Mouse (Mus musculus) lung, postnatal 0 days (tissue): Measurements from ENCODE around the gene Cd300lg. TPM values are rescaled to one million over a fixed set of nuclear protein-coding genes. Genes with fewer than 3 reads are reported as not detected.

ENCODE experiments used
- ATAC-seq: fragments of 200-750 bp; cut with Nextera tagmentation; 2 replicates; pipeline ENCODE4 v1.8.0; 2017; ENCODE audit warnings: moderate library complexity
- DNase-seq: peaks from one replicate; pipeline ENCODE4 v3.0.0-alpha.2; 2016; ENCODE audit warnings: low spot score
- H3K27ac ChIP-seq: fragments of 300-500 bp; sonication (generic); 2 replicates; pipeline ENCODE4 v1.5.1; 2014; ENCODE audit warnings: antibody characterized with exemption, mild to moderate bottlenecking, low read length, mixed read lengths
- H3K27me3 ChIP-seq: fragments of 300-500 bp; sonication (generic); replicated peaks from 2 replicates; pipeline ENCODE4 v1.6.1; 2014; ENCODE audit warnings: low read length, mixed read lengths; ENCODE audit not compliant: insufficient read depth
- H3K36me3 ChIP-seq: fragments of 300-500 bp; sonication (generic); 2 replicates; pipeline ENCODE4 v1.6.1; 2014; ENCODE audit warnings: low read length, mixed read lengths; ENCODE audit not compliant: insufficient read depth
- H3K4me1 ChIP-seq: fragments of 300-500 bp; sonication (generic); 2 replicates; pipeline ENCODE4 v1.6.1; 2014; ENCODE audit warnings: antibody characterized with exemption, low read depth, low read length, mixed read lengths; ENCODE audit not compliant: insufficient read depth
- H3K4me2 ChIP-seq: fragments of 300-500 bp; sonication (generic); replicated peaks from 2 replicates; pipeline ENCODE4 v1.6.1; 2014; ENCODE audit warnings: low read depth, mild to moderate bottlenecking, low read length, moderate library complexity, mixed read lengths
- H3K4me3 ChIP-seq: fragments of 300-500 bp; sonication (generic); 2 replicates; pipeline ENCODE4 v1.5.1; 2014; ENCODE audit warnings: low read depth, low read length
- H3K9ac ChIP-seq: fragments of 300-500 bp; sonication (generic); replicated peaks from 2 replicates; pipeline ENCODE4 v1.6.1; 2014; ENCODE audit warnings: low read depth, mild to moderate bottlenecking
- H3K9me3 ChIP-seq: fragments of 300-500 bp; sonication (generic); 2 replicates; pipeline ENCODE4 v1.6.1; 2016; ENCODE audit warnings: low read length, mixed read lengths
- CTCF ChIP-seq: IDR thresholded peaks from 2 replicates; pipeline ENCODE4 v1.5.1; 2016; ENCODE audit warnings: antibody characterized with exemption, mild to moderate bottlenecking
- EP300 ChIP-seq: IDR thresholded peaks from 2 replicates; pipeline ENCODE4 v1.6.1; 2016; ENCODE audit warnings: antibody characterized with exemption, mild to moderate bottlenecking, control low read depth
- WGBS: fragments of 180-500 bp; shearing (Covaris S2); extraction: QIAGEN DNeasy Blood & Tissue Kit; methylation state at CpG from one replicate; pipeline ENCODE4 v1.1.7; 2014; 5-methylcytosine and 5-hydroxymethylcytosine counted together
- polyA plus RNA-seq: library from polyadenylated mRNA; unstranded; fragments of >200 nt; fragmentation: Nextera tagmentation; extraction: Ambion mirVana; gene quantifications from 2 replicates; pipeline ENCODE4 v1.2.1, GENCODE M21; 2015

The Cd300lg gene
- polyA plus RNA-seq, 1 experiment from 2014 or later: 2.4 TPM

DNA sequence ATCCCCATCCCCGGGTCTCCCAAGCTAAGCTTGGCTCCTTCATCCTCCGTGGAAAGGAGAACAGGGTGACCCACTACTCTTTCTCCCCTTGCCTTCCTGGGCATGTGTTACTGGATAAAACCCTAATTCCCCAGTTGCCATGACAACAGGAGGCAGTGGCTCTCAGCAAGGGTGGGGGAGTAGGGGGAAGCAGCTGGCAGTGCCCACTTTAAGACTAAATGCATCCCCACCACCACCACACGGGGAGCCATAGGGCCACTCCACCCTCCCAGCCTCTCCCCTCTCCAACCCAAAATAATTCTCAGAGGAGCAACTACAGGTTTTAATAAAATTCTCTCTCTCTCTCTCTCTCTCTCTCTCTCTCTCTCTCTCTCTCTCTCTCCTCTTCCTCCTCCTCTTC is 45.0 kb downstream of the Cd300lg start:
- no peak overlapping the region for H3K27ac ChIP-seq
- ATAC-seq (no peak), DNase-seq (peak; percentile 30)
- no peak overlapping the region for H3K4me3 ChIP-seq
- TF ChIP-seq EP300 (no peak), CTCF (peak; percentile 27; the same call in 1 of the 2 replicates)
- H3K4me2 ChIP-seq: no peak overlapping the region
- no peaks in the 10 kb centered on the region for H3K9me3 ChIP-seq
- peaks cover 8% of the 10 kb centered on the region for H3K4me1 ChIP-seq
- H3K27me3 ChIP-seq: no peaks in the 10 kb centered on the region
- no peaks in the 10 kb centered on the region; the same call in 1 of the 2 replicates for H3K36me3 ChIP-seq
- H3K9ac ChIP-seq: no peak overlapping the region
- 13% methylated on average over 3 of the region's 3 CpGs for WGBS

DNA sequence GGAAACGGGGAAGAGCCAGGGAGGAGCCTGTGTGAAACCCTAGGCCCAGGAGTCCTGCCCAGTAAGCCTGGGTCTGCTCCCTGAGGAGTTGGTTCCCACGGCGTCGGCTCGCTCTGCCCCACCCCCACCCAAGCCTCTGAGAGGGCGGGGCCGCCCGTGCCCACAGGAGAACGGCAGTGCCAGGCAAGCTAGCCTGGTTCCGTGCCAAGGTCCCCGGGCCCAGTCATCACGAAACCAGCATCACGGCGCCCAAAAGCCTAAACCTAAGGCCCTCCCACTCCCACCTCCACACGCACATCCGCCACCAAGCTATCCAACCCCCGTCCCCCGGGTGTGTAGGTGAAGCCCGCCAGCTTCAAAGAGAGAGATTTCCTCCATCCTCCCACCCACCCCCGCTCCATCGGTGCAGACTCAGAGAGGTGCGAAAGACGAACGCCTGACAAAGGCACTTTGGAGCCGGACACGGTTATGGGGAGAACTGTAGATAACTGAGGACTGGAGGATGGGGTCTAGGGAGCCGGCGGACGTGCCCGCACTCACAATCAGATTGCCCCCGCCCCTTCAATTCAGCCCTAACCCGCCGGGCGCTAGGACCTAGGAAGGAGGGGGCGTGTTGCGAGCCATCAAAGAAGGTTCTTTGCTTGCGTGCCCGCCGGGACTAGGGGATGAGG is 45.9 kb downstream of the Cd300lg start:
- H3K36me3 ChIP-seq: no peaks in the 10 kb centered on the region

GRCm38 (mm10) chr11:102087931-102088898 is 46.9 kb downstream of the Cd300lg start, which contains the start of gene Mpp2:
Gene Mpp2, minus strand, starts transcription at chr11:102088515.
- Histone ChIP-seq H3K4me1 (peaks cover 3% of the 10 kb centered on the region), H3K4me3 (peak within 1 kb of the TSS; percentile 54), H3K4me2 (peak within 1 kb of the TSS; percentile 94), H3K36me3 (no peaks in the 10 kb centered on the region), H3K9me3 (no peaks in the 10 kb centered on the region), H3K9ac (peak within 1 kb of the TSS; percentile 44), H3K27ac (peak within 1 kb of the TSS; percentile 34), H3K27me3 (no peaks in the 10 kb centered on the region)
- no peak for TF ChIP-seq CTCF
- TF ChIP-seq EP300: no peak
- peak; percentile 61 for ATAC-seq
- under 1% methylated on average over 46 of the region's 49 CpGs for WGBS
- DNase-seq: peak; percentile 83

More for the DNA sequence above, 45.9 kb downstream of the Cd300lg start:
- peak; percentile 82 for DNase-seq
- no peaks in the 10 kb centered on the region for H3K27me3 ChIP-seq
- H3K4me2 ChIP-seq: peak overlapping the region; percentile 94
- ATAC-seq: peak; percentile 77
- peak overlapping the region; percentile 34 for H3K27ac ChIP-seq
- TF ChIP-seq CTCF (no peak), EP300 (no peak)
- under 1% methylated on average over 39 of the region's 39 CpGs for WGBS
- H3K9ac ChIP-seq: peak overlapping the region; percentile 44
- H3K9me3 ChIP-seq: no peaks in the 10 kb centered on the region
- H3K4me3 ChIP-seq: peak overlapping the region; percentile 54
- H3K4me1 ChIP-seq: peaks cover 8% of the 10 kb centered on the region

GRCm38 (mm10) chr11:102089088-102089808 is 47.9 kb downstream of the Cd300lg start:
- ATAC-seq (peak; percentile 50), DNase-seq (peak; percentile 81)
- H3K9ac ChIP-seq: no peak overlapping the region
- H3K9me3 ChIP-seq: no peaks in the 10 kb centered on the region
- no peaks in the 10 kb centered on the region for H3K27me3 ChIP-seq
- H3K36me3 ChIP-seq: no peaks in the 10 kb centered on the region
- H3K4me2 ChIP-seq: peak overlapping the region; percentile 94
- WGBS: under 1% methylated on average over 20 of the region's 20 CpGs
- H3K4me3 ChIP-seq: peak overlapping the region; percentile 54
- no peak overlapping the region for H3K27ac ChIP-seq
- TF ChIP-seq EP300: no peak
- TF ChIP-seq CTCF: peak; percentile 63
- H3K4me1 ChIP-seq: peaks cover 3% of the 10 kb centered on the region

GRCm38 (mm10) chr11:102095676-102096075 is 54.4 kb downstream of the Cd300lg start:
- ATAC-seq (no peak), DNase-seq (no peak)
- Histone ChIP-seq H3K4me1 (no peaks in the 10 kb centered on the region), H3K4me2 (no peak overlapping the region), H3K9me3 (no peaks in the 10 kb centered on the region), H3K36me3 (no peaks in the 10 kb centered on the region), H3K4me3 (no peak overlapping the region), H3K27me3 (no peaks in the 10 kb centered on the region), H3K9ac (no peak overlapping the region), H3K27ac (no peak overlapping the region)
- TF ChIP-seq CTCF (no peak), EP300 (no peak)
- WGBS: 74% methylated on average over 3 of the region's 3 CpGs
